Mouse (Mus musculus) heart, adult 2 months (tissue): ENCODE results near the gene Aox4.

Experiments
- CTCF ChIP-seq: fragments of 200-600 bp; IDR thresholded peaks from 2 replicates; pipeline ENCODE4 v1.8.1; 2022; ENCODE audit warnings: antibody characterized with exemption, mild to moderate bottlenecking, moderate library complexity
- POLR2A ChIP-seq: fragments of 200-500 bp; IDR thresholded peaks from 2 replicates; pipeline ENCODE4 v1.6.1; 2011; ENCODE audit warnings: mild to moderate bottlenecking, low read depth, low read length, control low read depth; ENCODE audit not compliant: insufficient read depth

GRCm38 (mm10) chr1:58194317-58194716 lies 15.9 kb upstream of the Aox4 start:
- TF ChIP-seq CTCF: no peak
- no peak for TF ChIP-seq POLR2A
